Mouse (Mus musculus) gastrocnemius, postnatal 14 days (tissue): Measurements from ENCODE around the gene Fam19a5. TPM values are rescaled to one million over a fixed set of nuclear protein-coding genes. Genes with fewer than 3 reads are reported as not detected.

ENCODE experiments used
- DNase-seq: peaks from one replicate; pipeline ENCODE4 v3.0.0; 2021; ENCODE audit warnings: mixed read lengths
- intact Hi-C: fragments of 180-260 bp; cut with DNase I; formaldehyde crosslinking; loops from one replicate; pipeline ENCODE4 v1.15.1; 2025; ENCODE audit warnings: low total_unique reads
- long read RNA-seq, 2 experiments: library from polyadenylated mRNA; stranded (forward); transcript quantifications; one replicate each; pipeline ENCODE4 v2.0.0; 2021
- total RNA-seq, 2 experiments: library from RNA; stranded (reverse); gene quantifications; 2 replicates each; pipeline ENCODE4 v1.2.3; 2021

Gene Fam19a5
- total RNA-seq = 1 to 10 TPM; 1.4 to 2.3 TPM
- long read RNA-seq, experiment 1, partial matches to known transcripts = 1 of 2 reads
- long read RNA-seq, experiment 1, other reads (novel, unspliced or antisense) = 0 of 2 reads
- long read RNA-seq, experiment 2, partial matches to known transcripts = 0 of 2 reads
- long read RNA-seq, experiment 2, other reads (novel, unspliced or antisense) = 1 of 2 reads

GRCm38 (mm10) chr15:87543599-87544338 lies at the start of gene Fam19a5:
Fam19a5 (plus strand) TSS chr15:87544299.
- DNase-seq = peak; percentile 12
- intact Hi-C loops = no loop called here

GRCm38 (mm10) chr15:87501737-87502136 lies 42.4 kb upstream of the Fam19a5 start:
- intact Hi-C loops = no loop called here

GRCm38 (mm10) chr15:87507349-87507748 lies 36.8 kb upstream of the Fam19a5 start:
- no peak for DNase-seq
- intact Hi-C loops = no loop called here

More at GRCm38 (mm10) chr15:87501737-87502136, 42.4 kb upstream of the Fam19a5 start:
- no peak for DNase-seq

GRCm38 (mm10) chr15:87510886-87511285 lies 33.2 kb upstream of the Fam19a5 start:
- intact Hi-C loops = no loop called here
- no peak for DNase-seq

GRCm38 (mm10) chr15:87518161-87518560 lies 25.9 kb upstream of the Fam19a5 start:
- intact Hi-C loops = no loop called here
- DNase-seq = no peak

- intact Hi-C loops = no loop called here
- DNase-seq = no peak
Observed at GRCm38 (mm10) chr15:87529271-87529670, 14.8 kb upstream of the Fam19a5 start.

GRCm38 (mm10) chr15:87541656-87542055 lies 2.4 kb upstream of the Fam19a5 start:
- intact Hi-C loops = no loop called here
- no peak for DNase-seq

GRCm38 (mm10) chr15:87544401-87545129 lies 466 bp downstream of the Fam19a5 start:
- DNase-seq = peak; percentile 39
- intact Hi-C loops = no loop called here

GRCm38 (mm10) chr15:87545130-87545642 lies 1.1 kb downstream of the Fam19a5 start:
- DNase-seq = no peak
- intact Hi-C loops = no loop called here

- DNase-seq = no peak
- intact Hi-C loops = no loop called here
Observed at GRCm38 (mm10) chr15:87545731-87546360, 1.7 kb downstream of the Fam19a5 start.

- DNase-seq = no peak
Observed at GRCm38 (mm10) chr15:87547022-87547421, 2.9 kb downstream of the Fam19a5 start.

GRCm38 (mm10) chr15:87549724-87550123 lies 5.6 kb downstream of the Fam19a5 start:
- no peak for DNase-seq
- intact Hi-C loops = no loop called here

More at GRCm38 (mm10) chr15:87547022-87547421, 2.9 kb downstream of the Fam19a5 start:
- intact Hi-C loops = no loop called here

GRCm38 (mm10) chr15:87550756-87551155 lies 6.7 kb downstream of the Fam19a5 start:
- no peak for DNase-seq
- intact Hi-C loops = no loop called here

- intact Hi-C loops = no loop called here
Observed at GRCm38 (mm10) chr15:87551556-87551955, 7.5 kb downstream of the Fam19a5 start.

GRCm38 (mm10) chr15:87555811-87556210 lies 11.7 kb downstream of the Fam19a5 start:
- intact Hi-C loops = no loop called here
- no peak for DNase-seq

More at GRCm38 (mm10) chr15:87551556-87551955, 7.5 kb downstream of the Fam19a5 start:
- no peak for DNase-seq

- intact Hi-C loops = no loop called here
- DNase-seq = no peak
Observed at GRCm38 (mm10) chr15:87564331-87564730, 20.2 kb downstream of the Fam19a5 start.

- no peak for DNase-seq
Observed at GRCm38 (mm10) chr15:87566040-87566929, 22.2 kb downstream of the Fam19a5 start.

GRCm38 (mm10) chr15:87570182-87570581 lies 26.1 kb downstream of the Fam19a5 start:
- no peak for DNase-seq
- intact Hi-C loops = no loop called here

More at GRCm38 (mm10) chr15:87566040-87566929, 22.2 kb downstream of the Fam19a5 start:
- intact Hi-C loops = no loop called here

- intact Hi-C loops = no loop called here
Observed at GRCm38 (mm10) chr15:87579861-87580260, 35.8 kb downstream of the Fam19a5 start.

More at GRCm38 (mm10) chr15:87579861-87580260, 35.8 kb downstream of the Fam19a5 start:
- DNase-seq = no peak
